Mouse (Mus musculus) intestine, postnatal 0 days (tissue): ENCODE results near the gene Creld1. TPM values are rescaled to one million over a fixed set of nuclear protein-coding genes. Genes with fewer than 3 reads are reported as not detected.
A peak's percentile ranks its signal among the peaks of the same experiment; 100 is the strongest.

Source experiments
- ATAC-seq: fragments of 200-750 bp; cut with Nextera tagmentation; 2 replicates; pipeline ENCODE4 v1.8.0; 2017; ENCODE audit warnings: mild to moderate bottlenecking, moderate TSS enrichment, moderate library complexity
- H3K27ac ChIP-seq: fragments of 300-500 bp; sonication (generic); 2 replicates; pipeline ENCODE4 v1.5.1; 2014; ENCODE audit warnings: mild to moderate bottlenecking, low read depth, low read length, moderate library complexity
- H3K27me3 ChIP-seq: fragments of 300-500 bp; sonication (generic); replicated peaks from 2 replicates; pipeline ENCODE4 v1.6.1; 2014; ENCODE audit warnings: low read length, mixed read lengths; ENCODE audit not compliant: control insufficient read depth, insufficient read depth
- H3K36me3 ChIP-seq: fragments of 300-500 bp; sonication (generic); 2 replicates; pipeline ENCODE4 v1.6.1; 2014; ENCODE audit warnings: mild to moderate bottlenecking, moderate library complexity; ENCODE audit not compliant: control insufficient read depth, insufficient read depth
- H3K4me1 ChIP-seq: fragments of 300-500 bp; sonication (generic); replicated peaks from 2 replicates; pipeline ENCODE4 v1.6.1; 2014; ENCODE audit warnings: antibody characterized with exemption, low read length, mixed read lengths; ENCODE audit not compliant: control insufficient read depth, insufficient read depth
- H3K4me2 ChIP-seq: fragments of 300-500 bp; sonication (generic); replicated peaks from 2 replicates; pipeline ENCODE4 v1.6.1; 2014; ENCODE audit warnings: low read depth, mild to moderate bottlenecking, moderate library complexity
- H3K4me3 ChIP-seq: fragments of 300-500 bp; sonication (generic); 2 replicates; pipeline ENCODE4 v1.5.1; 2014; ENCODE audit warnings: low read depth, low read length
- H3K9ac ChIP-seq: fragments of 300-500 bp; sonication (generic); 2 replicates; pipeline ENCODE4 v1.6.1; 2014; ENCODE audit warnings: mild to moderate bottlenecking, low read depth, low read length
- H3K9me3 ChIP-seq: fragments of 300-500 bp; sonication (generic); 2 replicates; pipeline ENCODE4 v1.6.1; 2016; ENCODE audit warnings: mixed run types; ENCODE audit not compliant: control insufficient read depth
- CTCF ChIP-seq: sonication (generic); IDR thresholded peaks from 2 replicates; pipeline ENCODE4 v1.5.1; 2016; ENCODE audit warnings: low read depth, mild to moderate bottlenecking, control low read depth, antibody characterized with exemption, moderate library complexity
- WGBS: fragments of 180-500 bp; shearing (Covaris S2); extraction: QIAGEN DNeasy Blood & Tissue Kit; methylation state at CpG from one replicate; pipeline ENCODE4 v1.1.7; 2014; 5-methylcytosine and 5-hydroxymethylcytosine counted together
- polyA plus RNA-seq: library from polyadenylated mRNA; unstranded; fragments of >200 nt; fragmentation: Nextera tagmentation; extraction: Ambion mirVana; gene quantifications from 2 replicates; pipeline ENCODE4 v1.2.1, GENCODE M21; 2015

The Creld1 gene
- polyA plus RNA-seq, 1 experiment from 2014 or later: 8.5 TPM

GRCm38 (mm10) chr6:113499346-113499745, 16.2 kb downstream of the Creld1 start:
- 0 out of 2 replicates have a peak, but pooled peaks cover 6% of the 10 kb centered on the region for H3K4me1 ChIP-seq
- peaks cover 28% of the 10 kb centered on the region; the same call in 1 of the 2 replicates for H3K27me3 ChIP-seq
- H3K9ac ChIP-seq: no peak overlapping the region
- TF ChIP-seq CTCF: no peak
- no peak for ATAC-seq
- no peak overlapping the region for H3K27ac ChIP-seq
- no peak overlapping the region for H3K4me2 ChIP-seq
- no peak overlapping the region for H3K4me3 ChIP-seq
- no peaks in the 10 kb centered on the region for H3K9me3 ChIP-seq
- 76% methylated on average over 6 of the region's 6 CpGs for WGBS
- no peaks in the 10 kb centered on the region for H3K36me3 ChIP-seq

GRCm38 (mm10) chr6:113501388-113502084, 18.4 kb downstream of the Creld1 start, which contains the start of gene Prrt3:
Gene Prrt3, minus strand, starts transcription at chr6:113501931.
- no peak for TF ChIP-seq CTCF
- Histone ChIP-seq H3K36me3 (no peaks in the 10 kb centered on the region), H3K27me3 (peaks cover 21% of the 10 kb centered on the region; the same call in 1 of the 2 replicates), H3K9me3 (no peaks in the 10 kb centered on the region), H3K4me1 (no peaks in the 10 kb centered on the region), H3K9ac (no peak within 1 kb of the TSS), H3K4me2 (peak within 1 kb of the TSS; percentile 24), H3K4me3 (0 out of 2 replicates have a peak within 1 kb of the TSS, but pooled peaks have one; percentile 3), H3K27ac (no peak within 1 kb of the TSS)
- 3% methylated on average over 28 of the region's 32 CpGs for WGBS
- 0 out of 2 replicates have a peak, but pooled peaks have one; percentile 41 for ATAC-seq

GRCm38 (mm10) chr6:113502801-113503200, 19.7 kb downstream of the Creld1 start:
- TF ChIP-seq CTCF: no peak
- Histone ChIP-seq H3K36me3 (no peaks in the 10 kb centered on the region), H3K27ac (no peak overlapping the region), H3K9ac (no peak overlapping the region), H3K9me3 (no peaks in the 10 kb centered on the region), H3K4me1 (no peaks in the 10 kb centered on the region), H3K27me3 (peaks cover 18% of the 10 kb centered on the region; the same call in 1 of the 2 replicates), H3K4me2 (no peak overlapping the region), H3K4me3 (no peak overlapping the region)
- no peak for ATAC-seq
- WGBS: 84% methylated on average over 2 of the region's 2 CpGs

GRCm38 (mm10) chr6:113505689-113506088, 22.6 kb downstream of the Creld1 start:
- H3K27ac ChIP-seq: no peak overlapping the region
- ATAC-seq: no peak
- no peaks in the 10 kb centered on the region for H3K9me3 ChIP-seq
- H3K9ac ChIP-seq: no peak overlapping the region
- no peaks in the 10 kb centered on the region for H3K4me1 ChIP-seq
- no peak for TF ChIP-seq CTCF
- no peak overlapping the region for H3K4me2 ChIP-seq
- H3K27me3 ChIP-seq: peaks cover 16% of the 10 kb centered on the region; the same call in 1 of the 2 replicates
- no peaks in the 10 kb centered on the region for H3K36me3 ChIP-seq
- no peak overlapping the region for H3K4me3 ChIP-seq
- 71% methylated on average over 1 of the region's 1 CpGs for WGBS

- no peak for ATAC-seq
- no peak overlapping the region for H3K4me3 ChIP-seq
- no peak overlapping the region for H3K9ac ChIP-seq
- no peaks in the 10 kb centered on the region for H3K4me1 ChIP-seq
- no peak overlapping the region for H3K4me2 ChIP-seq
- no peak for TF ChIP-seq CTCF
- no peaks in the 10 kb centered on the region for H3K36me3 ChIP-seq
- H3K27ac ChIP-seq: no peak overlapping the region
- 0 out of 2 replicates have a peak, but pooled peaks cover 2% of the 10 kb centered on the region for H3K27me3 ChIP-seq
- H3K9me3 ChIP-seq: no peaks in the 10 kb centered on the region
These were observed 24.0 kb downstream of the Creld1 start for GRCm38 (mm10) chr6:113507130-113507529.

GRCm38 (mm10) chr6:113508272-113508946, 25.3 kb downstream of the Creld1 start:
- no peak for ATAC-seq
- H3K27me3 ChIP-seq: no peaks in the 10 kb centered on the region
- H3K4me3 ChIP-seq: no peak overlapping the region
- 64% methylated on average over 7 of the region's 7 CpGs for WGBS
- peaks cover 3% of the 10 kb centered on the region; the same call in 1 of the 2 replicates for H3K36me3 ChIP-seq
- H3K9ac ChIP-seq: no peak overlapping the region
- H3K9me3 ChIP-seq: no peaks in the 10 kb centered on the region
- H3K4me1 ChIP-seq: no peaks in the 10 kb centered on the region
- TF ChIP-seq CTCF: no peak
- no peak overlapping the region for H3K4me2 ChIP-seq
- H3K27ac ChIP-seq: no peak overlapping the region
